Mouse (Mus musculus) spleen, postnatal 4 days (tissue): ENCODE data around the gene Ssbp1.

ENCODE experiments used
- DNase-seq, 2 experiments: peaks; one replicate each; pipeline ENCODE4 v3.0.0; 2022; ENCODE audit warnings: low spot score in 2 of 2

Gene Ssbp1

DNA sequence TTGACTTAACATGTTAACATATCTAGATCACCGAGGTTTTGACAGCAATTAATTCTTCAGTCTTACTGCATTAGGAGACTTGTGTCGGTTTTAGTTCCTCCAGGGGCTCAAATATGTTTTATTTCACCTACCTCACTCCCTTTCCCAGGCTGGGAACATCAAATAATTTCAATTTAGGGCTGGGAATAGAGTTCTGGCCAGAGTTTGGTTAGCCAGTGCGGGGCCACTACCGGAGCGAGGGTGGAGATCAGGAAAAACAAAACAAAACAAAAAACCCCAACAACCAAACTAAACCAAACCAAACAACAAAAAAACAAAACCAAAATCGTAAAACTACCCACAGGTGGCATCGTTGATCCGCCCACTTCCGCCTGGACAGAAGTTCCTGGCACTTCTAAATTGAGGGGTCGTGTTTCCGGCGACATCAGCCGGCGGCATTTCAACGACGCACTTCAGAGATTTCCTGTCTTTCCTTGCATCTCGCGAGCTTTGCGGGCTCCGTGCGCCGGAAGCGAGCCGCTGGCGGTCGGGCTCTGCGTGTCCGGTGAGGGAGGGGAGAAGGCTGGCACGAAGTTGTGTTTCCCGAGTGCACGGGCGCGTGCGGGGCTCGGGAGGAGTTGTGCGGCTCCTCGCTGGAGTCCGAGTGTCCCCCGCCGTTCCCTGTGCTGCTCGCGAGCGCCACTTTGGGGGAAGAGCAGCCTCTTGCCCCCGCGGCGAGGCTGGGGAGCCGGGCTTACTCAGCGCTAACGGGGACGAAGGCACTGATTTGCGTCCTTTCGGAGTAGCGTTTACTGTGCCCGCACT lies at the start of gene Ssbp1:
Gene Ssbp1 (plus strand): TSS at position 437 of the 804 bp plus-strand sequence.
- peak; percentile 88 to 93 for DNase-seq

DNA sequence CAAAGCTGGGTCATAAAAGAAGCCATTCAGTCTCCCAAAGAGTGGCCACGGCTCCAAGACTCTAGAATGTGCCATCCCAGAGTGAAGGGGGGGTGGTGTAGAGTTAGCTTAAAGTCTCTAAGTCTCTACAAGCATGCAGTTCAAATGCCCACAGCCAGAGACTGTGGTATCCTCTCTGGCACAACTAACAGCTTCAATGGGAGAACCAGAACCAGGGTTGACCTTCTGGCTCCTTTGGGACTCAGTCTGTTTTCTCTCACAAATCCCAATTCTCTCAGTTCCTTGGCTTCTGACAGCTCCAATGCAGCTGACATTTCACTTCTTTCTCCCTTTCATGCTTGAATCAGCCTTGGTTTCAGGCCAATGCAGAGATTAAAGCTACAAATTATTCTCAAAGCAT lies 48.1 kb upstream of the Ssbp1 start:
- no peak for DNase-seq

DNA sequence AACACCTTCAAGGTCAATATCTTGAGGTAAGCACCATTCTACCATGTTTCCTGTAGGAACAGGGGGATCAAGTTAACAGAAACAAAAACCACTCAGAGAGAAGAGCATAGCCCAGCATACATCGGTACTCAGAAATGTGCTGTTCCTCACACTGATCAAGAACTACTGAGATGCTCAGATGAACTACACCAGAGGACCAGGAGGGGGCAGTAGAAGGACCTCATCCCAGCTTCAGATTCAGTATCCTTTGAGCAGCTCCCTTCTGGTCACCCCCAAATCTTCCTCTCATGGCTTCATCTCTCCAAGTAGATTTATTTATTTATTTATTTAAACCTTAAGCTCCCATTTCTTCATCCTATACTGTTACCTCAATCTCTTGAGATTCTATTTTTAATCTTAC lies 47.4 kb upstream of the Ssbp1 start:
- DNase-seq, result peak in 1 of 2 experiments; percentile 49

DNA sequence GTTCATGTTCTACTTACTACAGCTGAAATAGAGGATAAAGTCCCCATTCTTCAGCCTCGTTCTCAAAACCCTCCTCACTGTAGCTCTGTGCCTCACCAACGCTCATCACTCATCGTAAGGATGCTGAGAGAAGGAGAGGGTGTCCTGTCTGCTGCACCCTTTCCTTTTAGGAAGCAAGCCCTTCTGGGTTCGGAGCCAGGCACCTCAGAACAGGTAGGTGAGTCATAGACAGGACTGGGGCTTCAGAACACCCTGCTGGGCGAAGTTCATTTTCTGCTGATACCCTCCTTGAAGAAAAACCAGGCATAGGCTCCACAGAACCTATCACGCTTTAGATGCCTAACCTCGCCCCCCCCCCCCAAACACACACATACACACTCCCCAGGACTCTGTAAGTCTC lies 43.7 kb upstream of the Ssbp1 start:
- DNase-seq, result no peak

DNA sequence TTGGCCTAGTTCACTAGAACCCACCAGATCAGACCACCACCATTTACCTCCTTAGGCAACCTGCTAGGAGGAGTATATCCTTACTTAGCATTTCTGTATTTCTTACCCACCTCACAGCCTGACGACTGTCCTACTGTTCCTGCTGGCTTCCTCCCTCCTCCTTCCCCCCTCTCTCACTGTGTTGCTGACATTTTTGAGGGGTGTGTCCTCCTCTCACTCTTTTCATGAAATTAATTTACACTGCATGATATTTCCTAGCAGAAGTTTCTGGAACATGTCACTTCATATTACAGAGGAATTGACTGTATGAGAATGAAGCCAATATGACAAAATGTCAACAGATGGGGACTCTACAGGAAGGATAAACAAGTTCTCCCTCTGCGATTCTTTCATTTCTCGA lies 42.5 kb upstream of the Ssbp1 start:
- no peak for DNase-seq

DNA sequence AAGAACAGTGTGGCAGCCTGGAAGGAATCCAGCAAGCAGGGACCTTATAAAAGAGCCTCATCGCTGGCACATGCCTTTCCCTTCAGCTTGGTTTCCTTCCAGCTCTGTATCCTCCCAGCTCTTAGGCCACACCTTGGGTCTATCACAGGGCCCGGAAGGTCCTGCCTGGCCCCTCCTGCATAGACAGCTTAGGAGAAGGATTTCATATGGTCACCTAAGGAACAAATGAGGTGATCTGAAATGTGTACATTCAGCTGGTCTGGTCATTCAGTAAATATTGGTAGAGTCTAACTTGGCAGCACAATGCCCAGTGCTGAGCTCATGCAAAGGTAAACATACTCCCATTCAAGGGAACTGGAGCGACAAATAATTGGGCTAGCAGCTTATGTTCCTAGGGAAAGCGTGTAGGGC lies 41.6 kb upstream of the Ssbp1 start:
- no peak for DNase-seq

DNA sequence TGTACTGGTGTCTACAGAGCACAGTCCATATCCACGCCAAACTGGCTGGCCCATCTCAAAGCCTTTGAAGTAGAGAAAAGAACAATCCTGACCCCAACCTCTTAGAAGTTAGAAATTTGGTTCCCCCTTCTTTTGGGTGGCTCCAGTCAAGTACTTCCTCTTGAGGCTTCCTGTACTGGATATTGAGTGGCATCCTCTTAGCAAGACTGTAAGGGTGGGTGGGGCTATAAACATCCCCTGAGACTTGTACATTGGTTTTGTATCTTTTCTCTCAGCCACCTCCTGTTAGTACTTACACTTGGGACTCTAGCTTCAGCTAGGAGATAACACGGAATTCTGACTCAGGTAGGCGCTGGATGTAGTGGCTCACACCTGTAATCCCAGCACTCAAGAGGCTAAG lies 40.9 kb upstream of the Ssbp1 start:
- DNase-seq, result no peak

DNA sequence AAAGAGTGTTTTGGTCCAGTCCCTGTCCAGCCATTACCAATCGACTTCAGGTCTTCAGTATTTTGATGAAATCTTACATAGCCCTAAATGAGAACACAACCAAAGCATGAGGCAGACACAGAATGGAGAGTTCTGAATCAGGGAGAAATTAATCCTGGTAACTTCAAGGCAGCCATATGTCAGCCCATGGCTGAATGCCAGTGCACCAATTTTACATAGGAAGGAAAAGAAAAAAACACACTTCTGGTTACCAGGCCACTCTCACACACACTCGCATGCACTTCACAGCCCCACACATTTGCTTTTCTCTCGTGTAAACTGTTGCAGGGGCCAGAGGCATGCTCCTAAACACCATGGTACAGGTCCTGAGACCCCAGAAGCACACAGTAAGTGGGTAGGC lies 40.3 kb upstream of the Ssbp1 start:
- DNase-seq, result no peak

DNA sequence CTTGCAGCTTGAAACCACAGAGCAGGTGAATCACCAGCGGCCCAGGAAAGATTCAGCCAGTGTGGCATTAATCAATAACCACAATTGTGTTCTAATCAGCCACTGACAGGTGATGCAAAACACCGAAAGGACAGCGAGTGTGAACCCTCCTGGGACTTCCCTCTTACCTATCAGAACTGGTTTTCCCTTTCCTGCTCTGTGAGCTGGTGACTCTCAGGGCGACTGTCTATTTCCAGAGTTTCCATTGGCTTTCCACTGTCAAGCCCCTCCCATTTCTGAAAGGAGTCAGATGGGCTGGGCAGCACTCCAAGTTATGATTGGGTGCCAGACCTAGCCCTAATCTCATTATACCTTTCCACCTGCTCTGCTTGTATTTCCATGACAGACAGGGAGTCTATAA lies 39.8 kb upstream of the Ssbp1 start:
- no peak for DNase-seq

DNA sequence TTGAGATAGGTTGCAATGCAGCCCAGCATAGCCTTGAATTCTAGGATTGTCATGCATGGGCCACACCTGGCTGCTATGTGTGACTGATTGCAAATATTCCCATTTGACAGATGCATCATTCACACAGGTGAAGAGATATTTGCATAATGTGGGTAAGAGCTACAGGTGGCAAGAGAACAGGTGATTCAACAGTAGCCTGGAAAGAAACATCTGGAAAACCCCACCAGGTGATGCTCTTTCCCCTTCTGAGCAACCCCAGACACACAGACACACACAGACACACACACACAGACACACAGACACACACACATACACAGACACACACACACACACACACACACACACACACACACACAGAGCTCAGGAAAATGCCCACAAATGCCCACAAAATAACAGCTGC lies 39.3 kb upstream of the Ssbp1 start:
- no peak for DNase-seq

DNA sequence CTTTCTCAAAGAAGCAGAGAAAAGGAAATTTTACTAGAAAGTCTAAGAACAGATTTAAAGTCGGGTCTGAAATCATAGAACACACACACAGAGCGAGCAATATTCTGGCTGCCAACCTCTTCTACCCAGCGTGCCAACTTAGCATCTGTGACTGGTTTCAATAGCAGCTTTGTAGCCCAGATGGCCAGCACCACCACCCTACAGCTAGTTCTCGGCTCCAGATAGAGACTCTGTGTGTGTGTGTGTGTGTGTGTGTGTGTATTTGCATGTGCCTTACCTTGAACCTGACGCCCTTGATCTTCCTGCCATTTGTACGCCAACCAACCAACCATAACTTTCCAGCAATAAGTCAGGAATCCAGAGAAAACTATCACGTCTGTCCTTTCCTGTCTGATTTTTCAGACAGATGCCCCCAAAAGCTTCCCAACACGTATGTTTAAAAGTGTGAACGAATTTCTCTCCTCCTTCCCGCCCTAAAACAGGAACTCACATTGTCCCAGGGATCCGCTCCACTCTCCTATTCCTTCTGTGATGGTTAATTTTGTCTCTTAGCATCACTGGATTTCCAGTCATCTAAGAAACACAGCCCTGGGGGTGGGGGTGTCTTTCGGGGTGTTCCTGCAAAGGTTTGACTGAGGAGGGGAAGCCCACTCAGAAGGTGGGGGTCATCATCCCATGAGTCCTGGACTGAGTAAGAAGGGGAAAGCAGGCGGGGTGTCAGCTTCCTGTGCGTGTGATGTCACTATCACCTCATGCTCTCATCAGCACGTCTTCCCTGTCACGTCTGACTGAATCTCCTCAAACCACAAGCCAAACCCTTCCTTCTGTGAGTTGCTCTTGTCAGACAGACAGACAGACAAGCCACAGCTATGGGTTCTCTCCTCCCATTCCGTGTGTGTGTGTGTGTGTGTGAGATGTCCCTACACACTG lies 38.5 kb upstream of the Ssbp1 start:
- no peak for DNase-seq

DNA sequence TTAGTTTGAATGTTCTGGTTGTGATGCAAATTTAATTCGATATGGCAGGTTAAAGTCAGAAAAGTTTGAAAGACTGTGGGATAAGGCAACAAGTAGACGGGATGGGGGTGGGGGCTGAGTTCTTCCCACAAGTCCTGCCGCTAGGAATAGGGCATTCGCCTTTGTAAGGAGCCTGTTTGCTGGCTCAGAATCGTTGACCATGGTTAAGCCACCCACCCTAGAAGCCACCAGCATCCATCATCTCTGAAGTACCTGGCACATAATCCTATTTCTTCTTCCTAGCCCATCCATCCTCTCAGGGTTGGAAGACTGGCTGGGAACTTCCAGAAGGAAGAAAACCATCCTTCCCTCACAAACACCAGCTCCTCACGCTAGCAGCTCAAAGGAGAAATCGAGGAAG lies 36.5 kb upstream of the Ssbp1 start:
- no peak for DNase-seq

DNA sequence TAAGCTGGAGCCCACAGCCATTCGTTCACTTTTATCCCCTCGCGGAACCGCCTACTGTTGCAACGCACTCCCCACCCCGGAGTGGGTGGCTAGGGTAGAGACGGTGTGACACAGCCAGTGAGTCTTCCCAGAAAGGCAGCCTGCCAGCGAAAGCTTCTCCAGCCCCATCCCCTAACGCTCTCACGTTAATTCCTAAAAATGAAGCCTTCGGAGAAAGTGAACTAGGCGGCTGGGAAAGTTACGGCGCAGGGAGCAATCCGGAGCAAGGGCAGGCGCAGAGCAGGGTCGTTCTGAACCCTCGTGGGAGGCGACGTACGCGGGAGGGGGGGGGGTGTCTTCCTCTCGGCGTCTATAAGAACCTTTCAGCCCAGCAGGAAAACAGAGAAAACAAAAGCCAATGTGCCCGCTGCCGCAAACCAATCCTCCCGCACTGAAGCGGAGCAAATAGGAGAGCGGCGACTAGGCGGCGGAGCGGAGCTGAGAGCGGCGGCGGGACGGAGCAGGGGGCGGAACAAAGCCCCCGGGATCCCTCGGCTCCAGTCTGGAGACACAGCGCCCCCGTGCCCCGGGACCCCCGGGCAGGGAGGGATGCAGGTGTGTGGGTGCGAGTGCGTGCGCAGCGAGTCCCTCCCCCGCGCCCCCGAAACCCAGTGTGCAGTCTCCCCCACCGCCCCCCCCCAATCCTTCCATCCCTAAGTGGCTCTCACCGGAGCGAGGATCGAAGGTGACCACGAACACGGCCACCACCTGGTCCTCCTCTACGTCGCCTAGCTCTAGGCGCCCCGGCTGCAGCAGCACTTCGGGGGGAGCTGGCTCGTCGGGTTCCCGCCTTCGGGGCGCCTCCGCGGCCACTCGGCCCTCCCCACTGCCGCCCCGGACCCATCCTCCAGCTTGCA lies 35.8 kb upstream of the Ssbp1 start:
- no peak for DNase-seq

DNA sequence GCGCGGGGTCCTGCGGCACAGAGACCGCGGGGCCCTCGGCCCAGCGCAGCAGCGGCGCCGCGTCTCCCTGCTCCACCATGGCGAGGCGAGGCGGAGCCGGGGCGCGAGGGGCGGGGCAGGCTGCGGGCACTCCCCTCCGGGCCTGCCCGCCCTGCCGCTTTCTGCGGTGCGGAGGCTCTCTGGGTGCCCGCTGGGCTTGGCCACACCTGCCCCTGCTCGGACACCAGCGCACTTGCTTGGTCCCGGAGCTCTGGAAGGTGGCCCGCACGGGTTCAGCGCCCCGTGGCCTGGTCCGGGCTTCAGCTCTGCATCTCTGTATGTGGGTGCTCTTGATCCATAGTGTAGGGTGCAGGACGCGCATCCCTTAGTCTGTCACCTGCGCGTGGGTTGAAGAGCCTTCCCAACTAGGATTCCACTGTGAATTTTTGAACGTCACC lies 35.1 kb upstream of the Ssbp1 start, which contains the start of gene E330009J07Rik:
Gene E330009J07Rik (minus strand): TSS at position 89 of the 437 bp plus-strand sequence.
- peak; percentile 75 to 89 for DNase-seq

DNA sequence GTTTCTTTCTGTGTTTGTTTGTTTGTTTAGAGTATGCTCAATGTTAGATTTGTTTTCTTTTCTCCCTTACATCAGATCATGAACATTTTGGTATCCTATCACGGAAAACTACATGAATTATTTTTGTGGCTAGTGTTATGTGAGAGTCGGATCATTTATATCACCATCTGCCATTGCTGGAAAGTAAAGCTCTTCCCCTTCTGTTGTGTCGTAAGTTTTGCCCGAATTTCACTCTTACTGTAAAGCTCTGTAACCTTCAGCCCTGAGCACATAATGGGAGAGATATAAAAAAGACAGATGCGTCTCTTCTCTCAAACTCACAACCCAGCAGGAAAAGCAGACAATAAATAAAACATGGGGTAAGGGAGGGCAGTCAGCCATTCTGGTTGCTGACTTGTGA lies 32.2 kb upstream of the Ssbp1 start, which contains the start of gene Wee2:
Gene Wee2 (plus strand): TSS at position 153 of the 400 bp plus-strand sequence.
- no peak for DNase-seq

DNA sequence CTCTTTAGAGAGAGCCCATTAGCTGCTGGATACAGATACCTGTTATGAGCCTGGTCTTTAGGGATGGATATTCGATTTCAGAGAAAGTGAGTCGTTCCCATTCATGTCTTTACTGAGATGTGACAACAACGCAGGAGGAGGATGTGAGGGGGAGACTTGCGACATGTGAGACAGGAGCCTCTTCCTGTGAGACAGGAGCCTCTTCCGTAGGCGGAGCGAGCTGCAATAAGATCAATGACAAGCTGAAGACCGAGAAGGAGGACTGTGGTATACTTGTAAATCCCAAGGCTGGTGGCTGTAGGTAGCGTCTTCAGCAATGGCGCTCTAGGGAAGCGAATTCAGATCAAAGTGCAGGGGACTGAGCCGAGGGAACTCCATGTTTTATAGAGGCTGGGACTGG lies 31.4 kb upstream of the Ssbp1 start:
- DNase-seq, result no peak

DNA sequence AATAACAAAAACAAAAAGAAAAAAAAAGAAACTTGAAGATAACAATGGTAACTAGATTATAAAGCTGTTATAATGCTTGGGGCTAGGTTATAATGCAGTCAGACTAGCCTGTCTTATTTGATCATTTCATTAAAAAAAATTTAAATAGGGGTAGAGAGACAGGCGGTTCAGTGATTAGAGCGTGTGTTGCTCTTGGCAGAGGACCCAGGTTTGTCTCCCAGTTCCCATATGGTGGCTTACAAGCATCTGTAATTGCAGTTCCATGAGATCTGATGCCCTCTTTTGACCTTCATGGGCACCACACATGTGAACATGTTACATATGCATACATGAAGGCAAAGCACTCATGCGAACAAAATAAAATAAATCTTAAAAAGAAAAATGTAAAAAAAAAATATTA lies 29.9 kb upstream of the Ssbp1 start:
- DNase-seq, result no peak

DNA sequence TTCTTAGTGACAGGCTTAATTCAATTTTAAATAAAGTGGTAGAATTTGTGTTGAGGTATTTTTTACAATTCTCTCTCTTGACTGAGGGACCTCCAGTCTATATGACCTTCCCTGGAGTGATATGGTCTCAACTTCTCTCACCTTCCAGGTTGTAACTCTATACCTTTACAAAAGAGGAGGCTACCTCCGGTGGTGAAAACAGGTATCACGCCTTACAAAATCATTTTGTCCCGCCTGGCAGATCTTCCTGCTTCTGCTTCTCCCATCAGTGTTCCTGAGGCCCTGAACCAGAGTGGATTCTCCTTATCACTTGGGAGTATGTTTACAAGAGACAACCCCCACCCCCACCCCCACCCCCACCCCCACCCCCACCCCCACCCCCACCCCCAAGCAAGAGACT lies 29.4 kb upstream of the Ssbp1 start:
- no peak for DNase-seq

DNA sequence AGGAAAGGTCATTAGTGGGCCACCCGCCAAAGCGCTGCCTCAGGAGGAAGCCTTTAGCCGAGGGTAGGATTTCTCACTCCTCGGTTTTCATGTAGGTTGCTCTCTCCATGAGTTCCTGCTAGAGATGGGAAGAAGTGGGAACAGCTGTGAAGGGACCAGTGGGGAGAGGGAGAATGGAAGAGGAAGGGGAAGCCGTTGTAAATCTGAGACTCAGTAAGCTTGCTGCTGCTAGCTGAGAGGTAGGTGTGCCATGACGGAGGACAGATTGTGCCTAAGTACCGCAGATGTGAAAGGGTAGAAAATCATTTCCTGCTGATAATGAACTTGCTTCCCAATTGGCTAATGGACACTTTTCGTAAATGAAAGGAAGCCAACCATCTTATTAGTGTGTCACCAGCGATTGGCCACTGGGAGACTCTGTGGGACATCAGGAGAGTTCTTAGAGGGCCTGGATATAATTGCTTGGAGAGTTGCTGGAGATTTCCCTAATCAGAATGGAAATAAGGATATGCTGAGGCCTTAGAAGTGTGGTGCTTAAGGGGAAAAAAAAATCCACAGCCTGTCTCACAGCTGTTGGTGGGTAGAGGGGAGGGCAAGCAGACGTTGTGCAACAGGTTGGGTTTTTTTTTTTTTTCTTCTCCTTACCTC lies 27.7 kb upstream of the Ssbp1 start:
- no peak for DNase-seq

DNA sequence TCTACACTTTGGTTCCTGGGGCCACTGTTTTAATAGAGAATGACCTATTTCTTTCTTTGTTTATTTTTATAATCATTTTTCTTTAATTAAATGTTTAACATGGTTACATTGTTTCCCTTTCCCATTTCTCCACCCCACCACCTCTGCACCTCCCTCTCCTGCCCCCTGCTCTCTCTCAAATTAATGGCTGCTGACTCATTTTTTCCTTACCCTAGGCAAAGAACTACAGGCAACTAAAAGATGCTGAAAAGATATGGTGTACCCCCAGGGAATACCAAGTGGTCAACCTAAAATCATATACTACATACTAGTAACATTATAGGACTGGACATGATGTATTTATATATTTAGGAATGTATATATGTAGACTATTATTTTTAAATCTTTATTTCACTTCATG lies 22.5 kb upstream of the Ssbp1 start:
- no peak for DNase-seq

DNA sequence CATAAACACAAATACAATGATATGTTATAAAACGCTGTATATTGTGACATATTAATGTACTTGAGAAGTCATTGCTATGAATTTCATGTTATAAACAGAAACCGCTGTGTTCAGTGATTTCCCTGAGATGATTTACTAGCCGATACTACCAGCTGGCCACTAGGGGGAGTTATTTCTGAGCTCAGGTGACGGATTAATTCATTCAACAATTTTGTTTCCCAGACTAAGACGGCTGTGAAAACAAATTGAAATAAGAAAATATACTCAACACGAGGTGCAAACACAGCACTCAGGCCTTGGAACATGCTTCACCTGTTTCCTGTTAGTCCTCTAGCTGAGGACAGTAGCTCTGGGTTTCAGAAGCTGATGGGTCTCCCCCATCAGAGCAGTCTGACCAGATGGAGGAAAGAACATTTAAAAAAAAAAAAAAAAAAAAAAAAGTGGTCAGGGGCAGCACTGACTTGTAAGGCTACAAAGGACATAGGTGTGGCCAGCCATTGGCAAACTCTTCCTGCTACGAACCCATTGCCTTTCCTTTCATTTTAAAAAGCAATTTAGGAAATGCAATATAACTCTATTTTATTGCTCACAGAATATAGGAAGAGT lies 16.6 kb upstream of the Ssbp1 start:
- no peak for DNase-seq
